Mouse (Mus musculus) lung, postnatal 0 days (tissue): ENCODE results near the gene Allc.

Source experiments
- CTCF ChIP-seq: IDR thresholded peaks from 2 replicates; pipeline ENCODE4 v1.5.1; 2016; ENCODE audit warnings: antibody characterized with exemption, mild to moderate bottlenecking
- EP300 ChIP-seq: IDR thresholded peaks from 2 replicates; pipeline ENCODE4 v1.6.1; 2016; ENCODE audit warnings: antibody characterized with exemption, mild to moderate bottlenecking, control low read depth

DNA sequence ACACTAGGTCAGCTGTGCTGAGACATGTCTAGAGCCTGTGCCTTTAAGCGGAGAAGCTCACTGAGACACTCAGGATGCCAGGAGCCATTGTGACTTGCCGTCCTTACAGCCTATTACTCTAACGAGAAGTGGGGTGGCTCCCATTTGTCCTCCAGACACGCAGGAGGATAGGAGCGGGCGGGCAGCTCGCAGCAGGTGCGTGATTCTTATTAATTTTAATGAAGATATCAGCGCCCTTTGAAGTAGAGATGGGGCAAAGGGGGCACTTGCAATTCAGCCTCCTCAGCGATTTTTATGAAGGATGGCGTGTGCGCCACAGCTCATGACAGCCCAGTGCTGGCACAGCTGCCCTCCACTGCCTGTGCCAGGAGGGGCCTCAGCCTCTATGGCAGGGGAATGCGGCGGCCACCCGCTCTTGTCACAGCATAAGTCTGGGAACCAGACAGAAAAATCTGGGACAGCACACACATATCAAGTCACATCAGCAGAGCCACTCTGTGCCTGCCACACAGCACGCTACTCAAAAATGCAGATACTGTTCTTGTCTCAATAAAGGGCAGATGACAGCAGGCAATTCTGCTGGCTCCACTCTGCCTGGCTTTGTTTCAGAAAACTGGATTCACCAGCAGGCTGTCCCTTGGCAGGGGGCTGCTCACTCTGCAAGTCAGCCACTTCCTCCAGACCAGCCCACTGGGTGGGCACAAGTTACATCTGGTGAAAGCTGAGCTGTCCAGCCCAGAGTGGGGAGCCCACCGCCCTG lies 25.4 kb upstream of the Allc start:
- TF ChIP-seq EP300 (no peak), CTCF (no peak)
